Mouse (Mus musculus) bone marrow, adult 2 months (tissue): Measurements from ENCODE around the gene Ulk4.

Experiments
- CTCF ChIP-seq: fragments of 200-500 bp; IDR thresholded peaks from 2 replicates; pipeline ENCODE4 v1.5.1; 2011; ENCODE audit warnings: low read length, control low read depth; ENCODE audit not compliant: control insufficient read depth, insufficient read depth
- POLR2A ChIP-seq: fragments of 200-500 bp; IDR thresholded peaks from 2 replicates; pipeline ENCODE4 v1.6.1; 2011; ENCODE audit warnings: low read depth, mild to moderate bottlenecking, control low read depth, low read length, borderline replicate concordance; ENCODE audit not compliant: control insufficient read depth

DNA sequence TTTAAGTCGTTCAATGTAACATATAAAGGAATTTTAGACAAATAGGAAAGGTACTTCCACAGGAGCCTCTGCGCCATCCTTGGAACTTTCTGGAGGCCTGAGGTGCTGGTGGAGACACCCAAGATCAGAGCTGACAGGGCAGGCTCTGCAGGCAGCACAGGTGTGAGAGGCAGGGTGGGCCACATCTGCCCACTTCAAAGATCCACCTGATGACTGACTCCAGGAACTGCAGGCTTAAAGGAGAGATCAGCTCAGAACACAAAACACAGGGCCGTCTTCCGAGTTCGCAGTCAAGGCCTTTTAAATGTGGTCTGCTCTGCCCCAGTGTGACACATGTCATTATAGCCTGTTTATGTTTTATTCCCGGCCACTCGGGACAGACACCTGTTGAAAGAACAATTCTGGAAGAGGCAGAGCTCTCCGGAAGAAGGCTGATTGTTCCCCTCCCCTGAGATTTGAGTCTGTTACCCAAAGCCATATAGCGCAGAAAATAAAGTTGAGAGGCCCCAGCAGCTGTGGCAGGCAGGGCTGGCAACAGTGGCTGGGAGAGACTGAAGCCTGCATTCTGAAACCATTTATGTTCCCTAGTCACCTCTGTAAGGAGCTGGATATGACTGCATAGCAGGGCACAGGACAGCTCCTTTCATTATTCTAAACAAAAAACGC is 205.4 kb downstream of the Ulk4 start:
- no peak for TF ChIP-seq POLR2A
- no peak for TF ChIP-seq CTCF
